Mouse (Mus musculus) bone marrow macrophage, adult 2 months (primary cell): ENCODE data around the gene Bmx.

Source experiments
- CTCF ChIP-seq: IDR thresholded peaks from 2 replicates; pipeline ENCODE4 v1.5.1; 2012; ENCODE audit warnings: low read depth, mild to moderate bottlenecking, low read length, moderate library complexity
- POLR2A ChIP-seq: IDR thresholded peaks from 2 replicates; pipeline ENCODE4 v1.6.1; 2012; ENCODE audit warnings: mild to moderate bottlenecking, low read depth, low read length, borderline replicate concordance

- TF ChIP-seq CTCF (no peak), POLR2A (no peak)
These were observed 6.9 kb upstream of the Bmx start for GRCm38 (mm10) chrX:164264861-164265260.
